Mouse (Mus musculus) forebrain, embryonic 11.5 days (tissue): ENCODE results near the gene Krt9. TPM values are rescaled to one million over a fixed set of nuclear protein-coding genes. Genes with fewer than 3 reads are reported as not detected.
A peak's percentile ranks its signal among the peaks of the same experiment; 100 is the strongest.
"Not testable (repeated sequence)": the region's sequence is repeated elsewhere in the genome, so short reads cannot be mapped to it uniquely, and the experiment has no call there.

Experiments used
- ATAC-seq: fragments of 200-750 bp; cut with Nextera tagmentation; replicated peaks from 2 replicates; pipeline ENCODE4 v1.8.0; 2017; ENCODE audit warnings: moderate TSS enrichment; ENCODE audit not compliant: low FRiP score
- DNase-seq: peaks from one replicate; pipeline ENCODE4 v3.0.0-alpha.2; 2017; ENCODE audit warnings: low spot score
- H3K27ac ChIP-seq: fragments of 300-500 bp; sonication (generic); 2 replicates; pipeline ENCODE4 v1.5.1; 2014; ENCODE audit warnings: low read depth, low read length
- H3K27me3 ChIP-seq: fragments of 300-500 bp; sonication (generic); 2 replicates; pipeline ENCODE4 v1.6.1; 2014; ENCODE audit warnings: mild to moderate bottlenecking, low read length, mixed read lengths; ENCODE audit not compliant: control insufficient read depth, insufficient read depth
- H3K36me3 ChIP-seq: fragments of 300-500 bp; sonication (generic); 2 replicates; pipeline ENCODE4 v1.6.1; 2014; ENCODE audit warnings: mild to moderate bottlenecking, low read length, moderate library complexity, mixed read lengths; ENCODE audit not compliant: control insufficient read depth, insufficient read depth
- H3K4me1 ChIP-seq: fragments of 300-500 bp; sonication (generic); replicated peaks from 2 replicates; pipeline ENCODE4 v1.6.1; 2014; ENCODE audit warnings: low read length, mixed read lengths; ENCODE audit not compliant: control insufficient read depth, insufficient read depth
- H3K4me2 ChIP-seq: fragments of 300-500 bp; sonication (generic); 2 replicates; pipeline ENCODE4 v1.6.1; 2014; ENCODE audit warnings: low read depth, mild to moderate bottlenecking, low read length, moderate library complexity, mixed read lengths; ENCODE audit not compliant: severe bottlenecking
- H3K4me3 ChIP-seq: fragments of 300-500 bp; sonication (generic); 2 replicates; pipeline ENCODE4 v1.5.1; 2014; ENCODE audit warnings: low read depth, low read length
- H3K9ac ChIP-seq: fragments of 300-500 bp; sonication (generic); 2 replicates; pipeline ENCODE4 v1.6.1; 2014; ENCODE audit warnings: low read length
- H3K9me3 ChIP-seq: fragments of 300-500 bp; sonication (generic); 2 replicates; pipeline ENCODE4 v1.6.1; 2016; ENCODE audit warnings: low read length, mixed read lengths; ENCODE audit not compliant: control insufficient read depth
- WGBS: fragments of 180-500 bp; shearing (Covaris S2); extraction: QIAGEN DNeasy Blood & Tissue Kit; methylation state at CpG from one replicate; pipeline ENCODE4 v1.1.7; 2014; 5-methylcytosine and 5-hydroxymethylcytosine counted together
- polyA plus RNA-seq: library from polyadenylated mRNA; unstranded; fragments of >200 nt; fragmentation: Nextera tagmentation; extraction: Ambion mirVana; gene quantifications from 2 replicates; pipeline ENCODE4 v1.2.1, GENCODE M21; 2014

Gene Krt9
- not detected in 2 replicates for polyA plus RNA-seq

- Histone ChIP-seq H3K9ac (no peak within 1 kb of the TSS), H3K27me3 (no peaks in the 10 kb centered on the region), H3K4me1 (no peaks in the 10 kb centered on the region), H3K4me3 (no peak within 1 kb of the TSS), H3K9me3 (no peaks in the 10 kb centered on the region), H3K36me3 (no peaks in the 10 kb centered on the region), H3K4me2 (no peak within 1 kb of the TSS), H3K27ac (no peak within 1 kb of the TSS)
- 74% methylated on average over 9 of the region's 9 CpGs for WGBS
- no peak for ATAC-seq
- no peak for DNase-seq
Observed at GRCm38 (mm10) chr11:100192992-100193391, at the start of gene Krt9. Krt9 (minus strand) TSS chr11:100193246.

DNA sequence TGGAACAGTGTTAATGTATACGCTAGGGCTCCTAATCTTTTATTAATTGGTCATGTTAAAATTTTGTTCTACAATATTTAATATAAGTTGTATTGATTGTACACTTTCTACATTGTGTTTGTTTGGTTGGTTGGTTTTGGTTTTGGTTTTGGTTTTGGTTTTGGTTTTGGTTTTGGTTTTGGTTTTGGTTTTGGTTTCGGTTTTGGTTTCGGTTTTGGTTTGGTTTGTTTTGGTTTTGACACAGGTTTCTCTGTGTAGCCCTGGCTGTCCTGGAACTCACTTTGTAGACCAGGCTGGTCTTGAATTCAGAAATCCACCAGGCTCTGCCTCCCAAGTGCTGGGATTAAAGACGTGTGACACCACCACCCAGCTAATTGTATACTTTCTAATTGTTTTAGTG, 47.2 kb upstream of the Krt9 start:
- not testable (repeated sequence) for H3K27me3 ChIP-seq, DNase-seq, H3K4me3 ChIP-seq, H3K9me3 ChIP-seq, H3K4me1 ChIP-seq, H3K9ac ChIP-seq, H3K36me3 ChIP-seq, H3K27ac ChIP-seq, H3K4me2 ChIP-seq, ATAC-seq
- 91% methylated on average over 4 of the region's 4 CpGs for WGBS

- no peak overlapping the region for H3K27ac ChIP-seq
- H3K27me3 ChIP-seq: no peaks in the 10 kb centered on the region
- H3K9ac ChIP-seq: no peak overlapping the region
- WGBS: 59% methylated on average over 8 of the region's 8 CpGs
- H3K4me1 ChIP-seq: no peaks in the 10 kb centered on the region
- no peaks in the 10 kb centered on the region for H3K36me3 ChIP-seq
- no peaks in the 10 kb centered on the region; the same call in 1 of the 2 replicates for H3K9me3 ChIP-seq
- DNase-seq: no peak
- no peak overlapping the region for H3K4me3 ChIP-seq
- no peak overlapping the region for H3K4me2 ChIP-seq
- ATAC-seq: no peak
Observed at GRCm38 (mm10) chr11:100221741-100222140, 28.7 kb upstream of the Krt9 start.

- no peak for DNase-seq
- Histone ChIP-seq H3K27ac (no peak overlapping the region), H3K9ac (no peak overlapping the region), H3K4me2 (no peak overlapping the region), H3K27me3 (no peaks in the 10 kb centered on the region), H3K4me3 (no peak overlapping the region), H3K9me3 (no peaks in the 10 kb centered on the region), H3K36me3 (no peaks in the 10 kb centered on the region), H3K4me1 (no peaks in the 10 kb centered on the region)
- WGBS: 92% methylated on average over 4 of the region's 4 CpGs
- no peak for ATAC-seq
Observed at GRCm38 (mm10) chr11:100219304-100219703, 26.3 kb upstream of the Krt9 start.

DNA sequence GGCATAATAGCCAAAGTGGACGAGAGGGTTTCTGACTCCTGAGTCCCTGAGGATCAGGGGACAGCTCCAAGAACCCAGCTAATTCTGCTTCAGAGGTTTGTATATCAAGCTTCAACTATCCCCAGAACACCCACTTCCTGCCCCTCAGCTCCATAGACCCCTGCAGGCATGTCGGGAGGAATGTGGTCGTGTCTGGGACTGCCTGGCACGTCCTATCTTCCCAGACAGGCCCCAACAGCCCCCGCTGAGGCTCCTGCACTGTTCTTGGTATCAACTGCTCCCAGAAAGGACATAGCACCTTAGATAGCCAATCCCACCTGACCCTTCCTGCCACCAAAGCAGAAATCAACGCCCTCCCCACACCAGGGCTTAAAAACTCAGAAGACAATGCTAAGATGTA, 15.5 kb upstream of the Krt9 start:
- no peaks in the 10 kb centered on the region for H3K4me1 ChIP-seq
- DNase-seq (no peak), ATAC-seq (no peak)
- no peak overlapping the region for H3K4me2 ChIP-seq
- H3K9ac ChIP-seq: no peak overlapping the region
- H3K27ac ChIP-seq: no peak overlapping the region
- no peaks in the 10 kb centered on the region for H3K9me3 ChIP-seq
- 65% methylated on average over 6 of the region's 6 CpGs for WGBS
- H3K36me3 ChIP-seq: no peaks in the 10 kb centered on the region
- H3K4me3 ChIP-seq: no peak overlapping the region
- no peaks in the 10 kb centered on the region for H3K27me3 ChIP-seq

DNA sequence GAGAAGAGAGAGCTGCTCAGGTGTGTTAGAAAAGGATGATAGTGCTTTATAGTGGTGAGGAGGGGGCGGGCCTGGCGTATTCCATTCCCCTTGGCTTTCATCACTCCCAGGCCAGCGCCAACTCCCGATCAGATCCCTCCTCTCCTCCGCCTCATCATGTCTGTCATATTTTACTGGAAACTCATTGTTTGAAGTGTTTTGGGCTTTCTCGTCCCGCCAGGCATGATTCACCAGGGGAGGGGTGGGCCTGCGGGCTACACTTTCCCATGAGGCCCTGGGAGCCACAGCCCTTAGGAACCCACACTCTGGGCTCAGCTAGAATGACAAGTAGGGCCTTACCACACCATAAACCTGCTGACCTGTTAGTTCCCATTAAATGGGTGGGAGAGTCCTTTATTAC, 14.5 kb upstream of the Krt9 start, which contains the start of gene Krt14:
Gene Krt14 (minus strand): TSS at position 51 of the 400 bp plus-strand sequence.
- no peak within 1 kb of the TSS for H3K4me3 ChIP-seq
- no peak within 1 kb of the TSS for H3K9ac ChIP-seq
- no peaks in the 10 kb centered on the region for H3K36me3 ChIP-seq
- no peaks in the 10 kb centered on the region for H3K4me1 ChIP-seq
- ATAC-seq (no peak), DNase-seq (no peak)
- H3K27ac ChIP-seq: no peak within 1 kb of the TSS
- WGBS: 93% methylated on average over 8 of the region's 8 CpGs
- H3K9me3 ChIP-seq: no peaks in the 10 kb centered on the region
- H3K27me3 ChIP-seq: no peaks in the 10 kb centered on the region
- no peak within 1 kb of the TSS for H3K4me2 ChIP-seq

DNA sequence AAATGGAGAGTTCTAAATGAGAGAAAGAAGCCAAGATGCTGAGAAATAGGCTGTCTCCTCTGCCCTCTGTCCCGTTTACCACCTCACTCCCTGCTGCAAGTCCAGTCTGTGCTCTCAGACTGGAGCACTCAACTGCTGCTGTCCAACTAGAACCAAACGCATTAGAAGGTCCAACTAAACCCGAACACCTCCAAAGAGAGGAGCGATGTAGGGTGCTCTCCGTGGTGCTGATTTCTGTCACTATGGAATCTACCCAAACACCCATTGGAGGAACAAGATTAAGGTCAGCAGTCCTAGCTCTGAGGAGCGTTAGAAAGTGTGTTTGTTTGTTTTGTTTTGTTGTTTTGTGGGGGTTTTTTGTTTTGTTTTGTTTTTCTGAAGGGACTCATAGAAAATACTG, 10.4 kb upstream of the Krt9 start:
- Histone ChIP-seq H3K4me2 (no peak overlapping the region), H3K4me1 (no peaks in the 10 kb centered on the region), H3K36me3 (no peaks in the 10 kb centered on the region), H3K4me3 (no peak overlapping the region), H3K9ac (no peak overlapping the region), H3K9me3 (no peaks in the 10 kb centered on the region), H3K27ac (no peak overlapping the region), H3K27me3 (no peaks in the 10 kb centered on the region)
- ATAC-seq (no peak), DNase-seq (peak; percentile 59)
- 22% methylated on average over 6 of the region's 6 CpGs for WGBS

DNA sequence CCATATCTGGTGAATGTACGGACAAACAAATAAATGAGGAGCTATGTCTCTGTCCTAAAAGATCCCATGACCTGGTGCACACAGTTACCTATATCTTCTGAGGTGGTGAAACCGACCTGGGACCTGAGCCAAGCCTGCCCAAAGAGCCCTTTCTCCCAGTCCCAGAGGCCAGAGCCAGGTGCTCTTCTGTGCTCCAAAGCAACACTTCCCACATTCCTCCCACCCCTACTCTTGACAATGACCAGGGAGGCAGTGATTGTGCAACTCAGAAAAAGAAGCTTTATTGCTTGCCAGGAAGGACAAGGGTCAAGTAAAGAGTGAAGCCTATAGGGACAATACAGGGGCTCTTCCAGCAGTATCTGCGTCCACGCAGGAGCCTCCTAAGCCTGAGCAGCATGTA, 9.9 kb upstream of the Krt9 start:
- no peaks in the 10 kb centered on the region for H3K27me3 ChIP-seq
- no peak overlapping the region for H3K9ac ChIP-seq
- DNase-seq: no peak
- WGBS: 87% methylated on average over 4 of the region's 4 CpGs
- H3K4me2 ChIP-seq: no peak overlapping the region
- no peak overlapping the region for H3K4me3 ChIP-seq
- no peaks in the 10 kb centered on the region for H3K9me3 ChIP-seq
- ATAC-seq: no peak
- H3K4me1 ChIP-seq: no peaks in the 10 kb centered on the region
- no peak overlapping the region for H3K27ac ChIP-seq
- no peaks in the 10 kb centered on the region for H3K36me3 ChIP-seq

- H3K36me3 ChIP-seq: no peaks in the 10 kb centered on the region
- no peaks in the 10 kb centered on the region for H3K9me3 ChIP-seq
- DNase-seq (peak; percentile 60), ATAC-seq (no peak)
- WGBS: 49% methylated on average over 8 of the region's 8 CpGs
- no peak overlapping the region for H3K4me2 ChIP-seq
- no peak overlapping the region for H3K27ac ChIP-seq
- no peaks in the 10 kb centered on the region for H3K27me3 ChIP-seq
- H3K4me1 ChIP-seq: no peaks in the 10 kb centered on the region
- no peak overlapping the region for H3K4me3 ChIP-seq
- H3K9ac ChIP-seq: no peak overlapping the region
Observed at GRCm38 (mm10) chr11:100200104-100200820, 7.2 kb upstream of the Krt9 start.
